Mouse (Mus musculus): ENCODE results near the gene Ccdc8. TPM values are rescaled to one million over a fixed set of nuclear protein-coding genes. Genes with fewer than 3 reads are reported as not detected.

The Ccdc8 gene
- polyA plus RNA-seq, 1 experiment = 2.6 TPM

DNA sequence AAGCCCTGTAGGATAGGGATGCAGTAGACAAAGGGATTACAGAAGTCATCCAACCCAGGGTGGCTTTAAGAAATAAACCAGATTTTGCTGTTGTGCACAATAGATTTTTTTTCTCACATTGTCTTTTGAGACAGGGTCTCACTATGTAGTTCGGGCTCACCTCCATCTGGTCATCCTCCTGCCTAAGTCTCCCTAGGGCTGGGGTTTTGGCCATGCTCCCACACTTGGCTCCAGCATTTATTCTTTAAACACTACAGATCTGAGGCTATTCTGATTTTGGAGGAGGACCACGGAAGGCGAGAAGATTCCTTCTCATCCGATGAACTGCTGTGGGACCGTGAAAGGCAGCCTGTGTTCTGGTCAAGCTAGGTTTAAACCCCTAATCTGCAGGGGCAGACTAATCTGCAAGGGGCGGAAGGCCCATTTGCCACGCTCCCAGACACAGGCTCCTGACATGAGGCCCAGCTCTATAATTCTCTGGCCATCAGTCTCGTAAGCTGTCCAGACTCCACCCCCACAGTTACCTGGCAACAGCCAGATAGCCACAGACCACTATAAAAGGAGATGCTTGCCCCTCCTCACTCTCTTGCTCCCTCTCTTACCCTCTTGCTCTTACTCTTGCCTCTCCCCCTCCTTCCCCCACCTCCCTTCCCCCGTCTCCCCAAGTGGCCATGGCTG, 45.6 kb downstream of the Ccdc8 start:
- DNase-seq (ENCODE audit: extremely low spot score in 1 of 2, low spot score in 1 of 2) = no peak

DNA sequence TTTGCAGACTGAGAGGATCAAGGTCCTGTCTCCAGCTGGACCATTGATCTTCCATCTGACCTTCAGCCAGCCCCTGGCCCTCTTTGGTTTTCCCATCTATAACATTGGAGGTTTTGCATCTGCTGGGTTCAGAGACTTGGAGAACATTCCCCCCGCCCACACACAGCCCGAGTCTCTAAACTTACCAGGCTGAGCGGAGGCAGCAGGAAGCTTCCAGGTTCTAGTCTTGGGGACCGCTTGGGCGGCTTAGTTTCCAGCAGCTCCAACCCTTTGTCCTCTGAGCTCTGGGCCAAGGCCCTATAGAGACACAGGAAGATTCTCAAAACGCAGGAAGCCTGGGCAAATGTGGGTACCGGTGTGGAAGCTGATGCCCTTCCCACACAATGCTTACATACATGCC, 46.9 kb downstream of the Ccdc8 start:
- DNase-seq (ENCODE audit: extremely low spot score in 1 of 2, low spot score in 1 of 2) = peak in 1 of 2 experiments; percentile 63

GRCm38 (mm10) chr7:17045743-17046142, 53.2 kb downstream of the Ccdc8 start:
- DNase-seq (ENCODE audit: extremely low spot score in 1 of 2, low spot score in 1 of 2) = peak in 1 of 2 experiments; percentile 70

Other genes with a start within 250 kb of the Ccdc8 start
- gene Slc1a5, start 211.4 kb upstream of the Ccdc8 start, polyA plus RNA-seq (2012; rRNA removed) = 12.6 and 13.4 TPM in 2 replicates
- gene Strn4, start 176.8 kb upstream of the Ccdc8 start, polyA plus RNA-seq (2012; rRNA removed) = 262 TPM in 2 replicates
- gene Fkrp, start 176.0 kb upstream of the Ccdc8 start, polyA plus RNA-seq (2012; rRNA removed) = 38.2 and 40.3 TPM in 2 replicates
- 6.4 and 6.7 TPM in 2 replicates for gene Prkd2, start 149.8 kb upstream of the Ccdc8 start, polyA plus RNA-seq (2012; rRNA removed)
- 151 and 154 TPM in 2 replicates for gene Dact3, start 117.4 kb upstream of the Ccdc8 start, polyA plus RNA-seq (2012; rRNA removed)
- gene Gng8, start 100.9 kb upstream of the Ccdc8 start, polyA plus RNA-seq (2012; rRNA removed) = 5.9 and 7.6 TPM in 2 replicates
- 0.20 and 0.25 TPM in 2 replicates for gene Ptgir, start 86.2 kb upstream of the Ccdc8 start, polyA plus RNA-seq (2012; rRNA removed)
- gene Calm3, start 68.6 kb upstream of the Ccdc8 start, polyA plus RNA-seq (2012; rRNA removed) = 1,679 and 1,948 TPM in 2 replicates
- 132 and 134 TPM in 2 replicates for gene Pnmal2, start 48.0 kb upstream of the Ccdc8 start, polyA plus RNA-seq (2012; rRNA removed)
- 63.1 and 73.0 TPM in 2 replicates for gene Pnmal1, start 33.0 kb upstream of the Ccdc8 start, polyA plus RNA-seq (2012; rRNA removed)
- 58.7 and 72.7 TPM in 2 replicates for gene Gm42372, start 9.6 kb upstream of the Ccdc8 start, polyA plus RNA-seq (2012; rRNA removed)
- gene Ppp5c, start 35.2 kb downstream of the Ccdc8 start, polyA plus RNA-seq (2012; rRNA removed) = 236 and 239 TPM in 2 replicates
- 2.6 and 3.4 TPM in 2 replicates for gene Hif3a, start 69.7 kb downstream of the Ccdc8 start, polyA plus RNA-seq (2012; rRNA removed)
- 2.9 and 3.2 TPM in 2 replicates for gene Psg16, start 81.3 kb downstream of the Ccdc8 start, polyA plus RNA-seq (2012; rRNA removed)
- gene Ceacam3, start 157.6 kb downstream of the Ccdc8 start, polyA plus RNA-seq (2012; rRNA removed) = 0.46 and 0.53 TPM in 2 replicates
- gene Psg29, start 210.8 kb downstream of the Ccdc8 start, polyA plus RNA-seq (2012; rRNA removed) = 0.42 and 0.76 TPM in 2 replicates